Mouse (Mus musculus) megakaryocyte-erythroid progenitor cell, adult 5-6 weeks (primary cell): Measurements from ENCODE around the gene Polg. TPM values are rescaled to one million over a fixed set of nuclear protein-coding genes. Genes with fewer than 3 reads are reported as not detected.

Experiments
- ATAC-seq: replicated peaks from 2 replicates; pipeline ENCODE4 v1.8.0; 2016; ENCODE audit warnings: mild to moderate bottlenecking, inconsistent platforms; ENCODE audit not compliant: severe bottlenecking, poor library complexity, low FRiP score, low TSS enrichment
- total RNA-seq, 2 experiments: library from RNA; stranded (forward) in 1 of 2; stranded (reverse) in 1 of 2; fragments of 200-1000, 215-1000 nt in 1 of 2; fragments of >200 nt in 1 of 2; fragmentation: Nextera tagmentation in 1 of 2; gene quantifications; 2 replicates each; pipeline ENCODE4 v1.2.3; 2014 to 2017

The Polg gene
- total RNA-seq, 2 experiments from 2014 or later, result 41.8 to 90.7 TPM

- ATAC-seq, result no peak
Observed at GRCm38 (mm10) chr7:79470718-79471117, 4.6 kb upstream of the Polg start.

- ATAC-seq, result no peak
Observed at GRCm38 (mm10) chr7:79469766-79470165, 3.6 kb upstream of the Polg start.

GRCm38 (mm10) chr7:79468994-79469393, 2.8 kb upstream of the Polg start:
- 0 out of 2 replicates have a peak, but pooled peaks have one; percentile 6 for ATAC-seq

- no peak for ATAC-seq
Observed at GRCm38 (mm10) chr7:79467951-79468350, 1.8 kb upstream of the Polg start.

GRCm38 (mm10) chr7:79465461-79466044, 609 bp downstream of the Polg start:
- ATAC-seq, result no peak

- ATAC-seq, result no peak
Observed at GRCm38 (mm10) chr7:79464776-79465420, 1.3 kb downstream of the Polg start.

GRCm38 (mm10) chr7:79463376-79464077, 2.6 kb downstream of the Polg start:
- no peak for ATAC-seq

- no peak for ATAC-seq
Observed at GRCm38 (mm10) chr7:79461721-79462120, 4.4 kb downstream of the Polg start.

GRCm38 (mm10) chr7:79447486-79447885, 18.7 kb downstream of the Polg start:
- ATAC-seq, result no peak

- no peak for ATAC-seq
Observed at GRCm38 (mm10) chr7:79447048-79447447, 19.1 kb downstream of the Polg start.

- ATAC-seq, result no peak
Observed at GRCm38 (mm10) chr7:79440035-79440434, 26.1 kb downstream of the Polg start.

- ATAC-seq, result no peak
Observed at GRCm38 (mm10) chr7:79428243-79428642, 37.9 kb downstream of the Polg start.

GRCm38 (mm10) chr7:79425804-79426203, 40.4 kb downstream of the Polg start:
- ATAC-seq, result no peak

- ATAC-seq, result no peak
Observed at GRCm38 (mm10) chr7:79422876-79423275, 43.3 kb downstream of the Polg start.

GRCm38 (mm10) chr7:79419950-79420349, 46.2 kb downstream of the Polg start:
- ATAC-seq, result no peak

GRCm38 (mm10) chr7:79414449-79415375, 51.5 kb downstream of the Polg start:
- no peak for ATAC-seq

- ATAC-seq, result no peak
Observed at GRCm38 (mm10) chr7:79400296-79400695, 65.9 kb downstream of the Polg start.

GRCm38 (mm10) chr7:79398971-79399370, 67.2 kb downstream of the Polg start:
- no peak for ATAC-seq

- ATAC-seq, result no peak
Observed at GRCm38 (mm10) chr7:79398426-79398825, 67.7 kb downstream of the Polg start.

- ATAC-seq, result no peak
Observed at GRCm38 (mm10) chr7:79397446-79397963, 68.7 kb downstream of the Polg start.
